Mouse (Mus musculus): ENCODE results near the gene Hspa8. TPM values are rescaled to one million over a fixed set of nuclear protein-coding genes. Genes with fewer than 3 reads are reported as not detected.
"Not testable (repeated sequence)": the region's sequence is repeated elsewhere in the genome, so short reads cannot be mapped to it uniquely, and the experiment has no call there.

Hspa8 gene
- polyA plus RNA-seq, 1 experiment: 2,969 TPM

DNA sequence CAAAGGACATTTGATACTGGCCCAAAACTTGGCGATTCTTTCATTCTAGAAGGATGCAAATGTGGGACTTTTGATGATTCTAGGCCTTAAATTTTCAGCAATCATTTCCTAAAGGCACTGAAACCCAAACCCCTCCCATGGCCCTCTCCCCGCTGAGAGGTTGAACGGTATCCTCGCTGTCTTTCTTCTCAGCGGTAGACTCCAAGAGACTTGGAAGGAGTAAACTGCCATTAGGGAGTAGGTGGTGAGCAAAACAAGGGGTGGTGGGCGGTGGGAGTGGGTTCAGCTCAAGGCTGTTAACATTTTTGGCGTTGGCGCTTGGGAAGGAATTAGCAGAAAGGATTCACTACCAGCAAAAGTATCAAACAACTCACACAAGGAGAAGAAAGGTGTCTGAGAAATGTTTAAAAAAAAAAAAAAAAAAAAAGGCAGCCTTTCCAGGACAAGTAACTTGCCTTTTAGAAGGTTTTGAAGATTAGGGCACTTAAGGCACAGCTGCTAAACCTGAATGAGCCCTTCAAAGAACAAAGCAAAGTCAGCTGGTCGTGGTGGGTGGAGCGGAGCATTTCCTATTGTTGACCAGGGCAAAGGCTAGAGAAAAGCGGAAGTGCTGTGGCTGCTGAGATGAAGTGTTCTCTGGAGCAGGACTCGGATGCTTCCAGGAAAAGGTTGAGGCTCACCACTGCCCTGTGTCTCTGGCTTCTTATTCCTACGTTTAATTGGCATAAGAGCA, 17.0 kb upstream of the Hspa8 start:
- Histone ChIP-seq H3K27me3 (ENCODE audit: control insufficient read depth, insufficient read depth, low read length) (no peaks in the 10 kb centered on the region), H3K4me1 (replicated peaks; ENCODE audit: control insufficient read depth, insufficient read depth, low read length) (peaks cover 15% of the 10 kb centered on the region), H3K36me3 (ENCODE audit: control insufficient read depth, insufficient read depth, low read length) (no peaks in the 10 kb centered on the region), H3K27ac (ENCODE audit: control insufficient read depth, insufficient read depth, low read length) (no peak overlapping the region), H3K4me3 (ENCODE audit: control insufficient read depth, insufficient read depth, low read length) (no peak overlapping the region)
- DNase-seq: peak; percentile 65
- 42% methylated on average over 13 of the region's 13 CpGs for WGBS
- no peak for TF ChIP-seq CTCF (IDR thresholded peaks at IDR 0.05; ENCODE audit: borderline replicate concordance, control insufficient read depth, extremely low read depth, insufficient read depth, low read length, poor library complexity)
- no peak for TF ChIP-seq POLR2A (IDR thresholded peaks at IDR 0.05; ENCODE audit: control insufficient read depth, extremely low read depth, insufficient read depth, low read length, poor library complexity)

- no peak overlapping the region for H3K4me3 ChIP-seq (ENCODE audit: control insufficient read depth, insufficient read depth, low read length)
- no peaks in the 10 kb centered on the region for H3K27me3 ChIP-seq (ENCODE audit: control insufficient read depth, insufficient read depth, low read length)
- WGBS: 47% methylated on average over 9 of the region's 9 CpGs
- H3K4me1 ChIP-seq (replicated peaks; ENCODE audit: control insufficient read depth, insufficient read depth, low read length): peaks cover 15% of the 10 kb centered on the region
- DNase-seq: no peak
- H3K36me3 ChIP-seq (ENCODE audit: control insufficient read depth, insufficient read depth, low read length): no peaks in the 10 kb centered on the region
- H3K27ac ChIP-seq (ENCODE audit: control insufficient read depth, insufficient read depth, low read length): no peak overlapping the region
- no peak for TF ChIP-seq POLR2A (IDR thresholded peaks at IDR 0.05; ENCODE audit: control insufficient read depth, extremely low read depth, insufficient read depth, low read length, poor library complexity)
- no peak for TF ChIP-seq CTCF (IDR thresholded peaks at IDR 0.05; ENCODE audit: borderline replicate concordance, control insufficient read depth, extremely low read depth, insufficient read depth, low read length, poor library complexity)
These were observed 16.3 kb upstream of the Hspa8 start for GRCm38 (mm10) chr9:40784374-40784967.

- DNase-seq: no peak
- no peak overlapping the region for H3K27ac ChIP-seq (ENCODE audit: control insufficient read depth, insufficient read depth, low read length)
- TF ChIP-seq CTCF (IDR thresholded peaks at IDR 0.05; ENCODE audit: borderline replicate concordance, control insufficient read depth, extremely low read depth, insufficient read depth, low read length, poor library complexity) (no peak), POLR2A (IDR thresholded peaks at IDR 0.05; ENCODE audit: control insufficient read depth, extremely low read depth, insufficient read depth, low read length, poor library complexity) (no peak)
- 96% methylated on average over 6 of the region's 6 CpGs for WGBS
- H3K4me3 ChIP-seq (ENCODE audit: control insufficient read depth, insufficient read depth, low read length): no peak overlapping the region
- no peaks in the 10 kb centered on the region for H3K27me3 ChIP-seq (ENCODE audit: control insufficient read depth, insufficient read depth, low read length)
- no peaks in the 10 kb centered on the region for H3K36me3 ChIP-seq (ENCODE audit: control insufficient read depth, insufficient read depth, low read length)
- H3K4me1 ChIP-seq (replicated peaks; ENCODE audit: control insufficient read depth, insufficient read depth, low read length): peaks cover 15% of the 10 kb centered on the region
These were observed 15.3 kb upstream of the Hspa8 start for GRCm38 (mm10) chr9:40785452-40785851.

DNA sequence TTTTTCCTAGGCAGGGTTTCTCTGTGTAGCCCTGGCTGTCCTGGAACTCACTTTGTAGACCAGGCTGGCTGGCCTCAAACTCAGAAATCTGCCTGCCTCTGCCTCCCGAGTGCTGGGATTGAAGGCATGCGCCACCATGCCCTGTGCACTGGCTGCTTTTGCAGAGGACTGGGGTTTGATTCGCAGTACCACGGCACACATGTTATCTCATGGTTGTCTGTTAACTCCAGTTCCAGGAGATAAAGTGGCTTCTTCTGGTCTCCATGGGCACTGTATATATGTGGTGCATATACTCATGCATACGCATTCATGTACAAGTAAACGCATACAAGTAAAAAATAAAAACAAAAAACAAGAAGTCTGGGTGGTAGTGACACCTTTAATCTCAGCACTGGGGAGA, 14.0 kb upstream of the Hspa8 start:
- H3K4me3 ChIP-seq (ENCODE audit: control insufficient read depth, insufficient read depth, low read length); H3K27ac ChIP-seq (ENCODE audit: control insufficient read depth, insufficient read depth, low read length); DNase-seq; H3K27me3 ChIP-seq (ENCODE audit: control insufficient read depth, insufficient read depth, low read length); H3K36me3 ChIP-seq (ENCODE audit: control insufficient read depth, insufficient read depth, low read length): not testable (repeated sequence)
- WGBS: 99% methylated on average over 6 of the region's 6 CpGs
- peaks cover 12% of the 10 kb centered on the region for H3K4me1 ChIP-seq (replicated peaks; ENCODE audit: control insufficient read depth, insufficient read depth, low read length)

- Histone ChIP-seq H3K4me3 (ENCODE audit: control insufficient read depth, insufficient read depth, low read length) (no peak overlapping the region), H3K36me3 (ENCODE audit: control insufficient read depth, insufficient read depth, low read length) (no peaks in the 10 kb centered on the region), H3K27me3 (ENCODE audit: control insufficient read depth, insufficient read depth, low read length) (no peaks in the 10 kb centered on the region), H3K4me1 (replicated peaks; ENCODE audit: control insufficient read depth, insufficient read depth, low read length) (no peaks in the 10 kb centered on the region), H3K27ac (ENCODE audit: control insufficient read depth, insufficient read depth, low read length) (no peak overlapping the region)
- TF ChIP-seq POLR2A (IDR thresholded peaks at IDR 0.05; ENCODE audit: control insufficient read depth, extremely low read depth, insufficient read depth, low read length, poor library complexity) (no peak), CTCF (IDR thresholded peaks at IDR 0.05; ENCODE audit: borderline replicate concordance, control insufficient read depth, extremely low read depth, insufficient read depth, low read length, poor library complexity) (no peak)
- no peak for DNase-seq
- 77% methylated on average over 6 of the region's 6 CpGs for WGBS
These were observed 8.7 kb upstream of the Hspa8 start for GRCm38 (mm10) chr9:40791864-40792633.

DNA sequence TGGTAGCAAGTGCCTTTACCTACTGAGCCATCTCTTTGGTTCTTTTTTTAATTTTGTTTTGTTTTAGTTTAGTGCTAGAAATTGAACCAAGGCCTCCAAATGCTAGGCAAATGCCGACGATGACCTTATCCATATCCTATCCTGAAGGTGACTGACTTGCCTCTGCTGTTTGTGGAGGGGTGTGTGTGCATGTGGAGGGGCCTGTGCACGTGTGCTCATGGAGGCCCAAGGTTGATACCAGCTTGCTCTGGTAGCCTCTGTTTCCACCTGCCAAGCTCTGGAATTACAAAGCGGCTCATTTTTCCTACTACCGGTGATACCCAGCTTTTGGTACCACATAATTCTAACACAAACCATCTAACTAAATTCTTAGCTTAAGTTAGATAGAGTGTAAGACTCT, 7.2 kb upstream of the Hspa8 start:
- no peak overlapping the region for H3K4me3 ChIP-seq (ENCODE audit: control insufficient read depth, insufficient read depth, low read length)
- no peaks in the 10 kb centered on the region for H3K36me3 ChIP-seq (ENCODE audit: control insufficient read depth, insufficient read depth, low read length)
- 96% methylated on average over 5 of the region's 5 CpGs for WGBS
- H3K4me1 ChIP-seq (replicated peaks; ENCODE audit: control insufficient read depth, insufficient read depth, low read length): peaks cover 1% of the 10 kb centered on the region; the same call in 1 of the 2 replicates
- no peak overlapping the region for H3K27ac ChIP-seq (ENCODE audit: control insufficient read depth, insufficient read depth, low read length)
- H3K27me3 ChIP-seq (ENCODE audit: control insufficient read depth, insufficient read depth, low read length): no peaks in the 10 kb centered on the region
- no peak for TF ChIP-seq POLR2A (IDR thresholded peaks at IDR 0.05; ENCODE audit: control insufficient read depth, extremely low read depth, insufficient read depth, low read length, poor library complexity)
- no peak for TF ChIP-seq CTCF (IDR thresholded peaks at IDR 0.05; ENCODE audit: borderline replicate concordance, control insufficient read depth, extremely low read depth, insufficient read depth, low read length, poor library complexity)
- DNase-seq: no peak
